Mouse (Mus musculus) hindbrain, postnatal 0 days (tissue): ENCODE measurements around the gene Entpd2. TPM values are rescaled to one million over a fixed set of nuclear protein-coding genes. Genes with fewer than 3 reads are reported as not detected.
A peak's percentile ranks its signal among the peaks of the same experiment; 100 is the strongest.

Experiments used
- ATAC-seq: fragments of 200-750 bp; cut with Nextera tagmentation; 2 replicates; pipeline ENCODE4 v1.8.0; 2017; ENCODE audit warnings: mild to moderate bottlenecking, moderate TSS enrichment, moderate library complexity
- DNase-seq: peaks from one replicate; pipeline ENCODE4 v3.0.0-alpha.2; 2015; ENCODE audit warnings: low spot score
- H3K27ac ChIP-seq: fragments of 300-500 bp; sonication (generic); 2 replicates; pipeline ENCODE4 v1.5.1; 2014; ENCODE audit warnings: mild to moderate bottlenecking
- H3K27me3 ChIP-seq: fragments of 300-500 bp; sonication (generic); 2 replicates; pipeline ENCODE4 v1.6.1; 2014; ENCODE audit warnings: low read length, mixed read lengths; ENCODE audit not compliant: insufficient read depth
- H3K36me3 ChIP-seq: fragments of 300-500 bp; sonication (generic); 2 replicates; pipeline ENCODE4 v1.6.1; 2014; ENCODE audit warnings: low read length, mixed read lengths; ENCODE audit not compliant: insufficient read depth
- H3K4me1 ChIP-seq: fragments of 300-500 bp; sonication (generic); 2 replicates; pipeline ENCODE4 v1.6.1; 2014; ENCODE audit warnings: antibody characterized with exemption, low read length, mixed read lengths; ENCODE audit not compliant: insufficient read depth
- H3K4me2 ChIP-seq: fragments of 300-500 bp; sonication (generic); 2 replicates; pipeline ENCODE4 v1.6.1; 2014; ENCODE audit warnings: low read depth, mild to moderate bottlenecking, low read length, moderate library complexity, mixed read lengths
- H3K4me3 ChIP-seq: fragments of 300-500 bp; sonication (generic); 2 replicates; pipeline ENCODE4 v1.5.1; 2014; ENCODE audit warnings: low read length
- H3K9ac ChIP-seq: fragments of 300-500 bp; sonication (generic); replicated peaks from 2 replicates; pipeline ENCODE4 v1.6.1; 2014; ENCODE audit warnings: mild to moderate bottlenecking, low read length, moderate library complexity, mixed read lengths
- H3K9me3 ChIP-seq: fragments of 300-500 bp; sonication (generic); 2 replicates; pipeline ENCODE4 v1.6.1; 2016; ENCODE audit warnings: low read length, mixed read lengths
- CTCF ChIP-seq: IDR thresholded peaks from 2 replicates; pipeline ENCODE4 v1.5.1; 2016; ENCODE audit warnings: antibody characterized with exemption, control low read depth, low read depth
- WGBS: fragments of 180-500 bp; shearing (Covaris S2); extraction: QIAGEN DNeasy Blood & Tissue Kit; methylation state at CpG from one replicate; pipeline ENCODE4 v1.1.7; 2014; 5-methylcytosine and 5-hydroxymethylcytosine counted together
- polyA plus RNA-seq: library from polyadenylated mRNA; unstranded; fragments of >200 nt; fragmentation: Nextera tagmentation; extraction: Ambion mirVana; gene quantifications from 2 replicates; pipeline ENCODE4 v1.2.1, GENCODE M21; 2015
- total RNA-seq: library from RNA; depleted of rRNA; stranded (reverse); fragments of >200 nt; gene quantifications from 2 replicates; pipeline ENCODE4 v1.2.3, GENCODE M21; 2014

The Entpd2 gene
- total and polyA plus RNA-seq, 2 experiments from 2014 or later, result 10.8 to 12.9 TPM

- DNase-seq (no peak), ATAC-seq (no peak)
- Histone ChIP-seq H3K27ac (no peak overlapping the region), H3K27me3 (peaks cover 23% of the 10 kb centered on the region), H3K36me3 (no peaks in the 10 kb centered on the region), H3K4me1 (peaks cover 36% of the 10 kb centered on the region), H3K4me2 (peak overlapping the region; percentile 58), H3K9me3 (no peaks in the 10 kb centered on the region), H3K4me3 (peak overlapping the region; percentile 23), H3K9ac (peak overlapping the region; percentile 31; the same call in 1 of the 2 replicates)
- WGBS, result 23% methylated on average over 16 of the region's 16 CpGs
- no peak for TF ChIP-seq CTCF
Observed at GRCm38 (mm10) chr2:25400291-25400690, 4.6 kb downstream of the Entpd2 start.

- ATAC-seq (no peak), DNase-seq (peak; percentile 74)
- WGBS, result 4% methylated on average over 17 of the region's 17 CpGs
- H3K9me3 ChIP-seq, result no peaks in the 10 kb centered on the region
- H3K27ac ChIP-seq, result no peak overlapping the region
- peaks cover 23% of the 10 kb centered on the region for H3K27me3 ChIP-seq
- peaks cover 33% of the 10 kb centered on the region for H3K4me1 ChIP-seq
- 0 out of 2 replicates have a peak, but pooled peaks cover 1% of the 10 kb centered on the region for H3K36me3 ChIP-seq
- H3K9ac ChIP-seq, result peak overlapping the region; percentile 31; the same call in 1 of the 2 replicates
- peak overlapping the region; percentile 58 for H3K4me2 ChIP-seq
- peak overlapping the region; percentile 23 for H3K4me3 ChIP-seq
- TF ChIP-seq CTCF, result peak; percentile 73
Observed at GRCm38 (mm10) chr2:25400764-25401163, 5.1 kb downstream of the Entpd2 start.

- Histone ChIP-seq H3K36me3 (peaks cover 10% of the 10 kb centered on the region; the same call in 1 of the 2 replicates), H3K4me2 (peak overlapping the region; percentile 62), H3K9ac (peak overlapping the region; percentile 99), H3K4me3 (peak overlapping the region; percentile 96), H3K27ac (peak overlapping the region; percentile 91), H3K4me1 (peaks cover 23% of the 10 kb centered on the region; the same call in 1 of the 2 replicates), H3K9me3 (no peaks in the 10 kb centered on the region), H3K27me3 (peaks cover 16% of the 10 kb centered on the region; the same call in 1 of the 2 replicates)
- peak; percentile 87 for TF ChIP-seq CTCF
- peak; percentile 93 for DNase-seq
- ATAC-seq, result peak; percentile 61
- 0% methylated on average over 13 of the region's 13 CpGs for WGBS
Observed at GRCm38 (mm10) chr2:25402377-25402971, 6.8 kb downstream of the Entpd2 start.

GRCm38 (mm10) chr2:25402972-25403601 lies 7.4 kb downstream of the Entpd2 start:
- ATAC-seq (peak; percentile 79), DNase-seq (peak; percentile 92)
- peaks cover 12% of the 10 kb centered on the region; the same call in 1 of the 2 replicates for H3K27me3 ChIP-seq
- no peak for TF ChIP-seq CTCF
- peak overlapping the region; percentile 91 for H3K27ac ChIP-seq
- peak overlapping the region; percentile 62 for H3K4me2 ChIP-seq
- peak overlapping the region; percentile 99 for H3K9ac ChIP-seq
- peak overlapping the region; percentile 96 for H3K4me3 ChIP-seq
- H3K36me3 ChIP-seq, result peaks cover 16% of the 10 kb centered on the region; the same call in 1 of the 2 replicates
- 0% methylated on average over 38 of the region's 54 CpGs for WGBS
- peaks cover 23% of the 10 kb centered on the region; the same call in 1 of the 2 replicates for H3K4me1 ChIP-seq
- no peaks in the 10 kb centered on the region for H3K9me3 ChIP-seq

GRCm38 (mm10) chr2:25403994-25404393 lies 8.3 kb downstream of the Entpd2 start:
- ATAC-seq (no peak), DNase-seq (no peak)
- Histone ChIP-seq H3K9me3 (no peaks in the 10 kb centered on the region), H3K4me1 (peaks cover 23% of the 10 kb centered on the region; the same call in 1 of the 2 replicates), H3K4me2 (peak overlapping the region; percentile 62), H3K27me3 (peaks cover 11% of the 10 kb centered on the region; the same call in 1 of the 2 replicates), H3K4me3 (peak overlapping the region; percentile 96), H3K27ac (peak overlapping the region; percentile 91), H3K36me3 (peaks cover 25% of the 10 kb centered on the region), H3K9ac (peak overlapping the region; percentile 99)
- 76% methylated on average over 4 of the region's 4 CpGs for WGBS
- TF ChIP-seq CTCF, result no peak

GRCm38 (mm10) chr2:25408908-25409307 lies 13.2 kb downstream of the Entpd2 start:
- Histone ChIP-seq H3K9ac (no peak overlapping the region), H3K36me3 (peaks cover 40% of the 10 kb centered on the region), H3K4me1 (peaks cover 10% of the 10 kb centered on the region; the same call in 1 of the 2 replicates), H3K27ac (no peak overlapping the region), H3K4me2 (no peak overlapping the region), H3K27me3 (no peaks in the 10 kb centered on the region), H3K4me3 (no peak overlapping the region), H3K9me3 (no peaks in the 10 kb centered on the region)
- 87% methylated on average over 10 of the region's 10 CpGs for WGBS
- DNase-seq (no peak), ATAC-seq (no peak)
- TF ChIP-seq CTCF, result no peak
